9 mouse cellular contexts compared by ENCODE assay signal in genomic region chr7:67910947-67911346, GRCm38 (mm10). TPM values are rescaled to one million over a fixed set of nuclear protein-coding genes. Genes with fewer than 3 reads are reported as not detected.
A peak's percentile ranks its signal among the peaks of the same experiment; 100 is the strongest.
DNase-seq lines count a peak whose midpoint lies in the region; ATAC-seq and TF ChIP-seq lines count a peak whose summit lies in the region.
"Had no signal": no experiment of that assay in that cellular context is flagged by ENCODE, and none has a peak within 500 bp of the region (broad histone marks: within the 10 kb centered on the region; RNA-seq: fewer than 3 reads in every experiment).

No protein-coding gene starts in this region.

- H3K27ac ChIP-seq in heart, embryonic 13.5 days (replicated peaks), result peak overlapping the region; percentile 84
- no peak overlapping the region for H3K27ac ChIP-seq in heart, adult 2 months
- peak overlapping the region; percentile 63 for H3K27ac ChIP-seq in embryonic facial prominence, embryonic 11.5 days (replicated peaks; ENCODE audit: low read depth, low read length)
- peak overlapping the region; percentile 9; the same call in 1 of the 2 replicates for H3K27ac ChIP-seq in midbrain, embryonic 15.5 days
- H3K27ac ChIP-seq in thymus, adult 2 months (ENCODE audit: control insufficient read depth, insufficient read depth, low read length), result no peak overlapping the region

- H3K4me2 ChIP-seq in heart, embryonic 13.5 days, result peak overlapping the region; percentile 59
- H3K4me2 ChIP-seq in embryonic facial prominence, embryonic 11.5 days (ENCODE audit: low read depth, low read length), result no peak overlapping the region
- peak overlapping the region; percentile 32 for H3K4me2 ChIP-seq in midbrain, embryonic 15.5 days

- no peak for DNase-seq in heart, adult 2 months
- DNase-seq in embryonic facial prominence, embryonic 11.5 days (ENCODE audit: low spot score), result peak; percentile 61
- peak; percentile 16 for DNase-seq in hindlimb bud, embryonic 11.5 days (ENCODE audit: extremely low spot score, low read depth, low spot score)
- DNase-seq in urinary bladder, adult 2 months (ENCODE audit: low spot score), result no peak
- no peak for DNase-seq in thymus, adult 2 months
- DNase-seq: cerebellum, postnatal 36 days had no signal

- H3K9me3 ChIP-seq in heart, embryonic 13.5 days, result no peaks in the 10 kb centered on the region
- no peaks in the 10 kb centered on the region for H3K9me3 ChIP-seq in embryonic facial prominence, embryonic 11.5 days (replicated peaks; ENCODE audit: control insufficient read depth, low read length)
- no peaks in the 10 kb centered on the region for H3K9me3 ChIP-seq in midbrain, embryonic 15.5 days

- H3K4me3 ChIP-seq in heart, embryonic 13.5 days, result peak overlapping the region; percentile 17; the same call in 1 of the 2 replicates
- H3K4me3 ChIP-seq in heart, adult 2 months, result no peak overlapping the region
- H3K4me3 ChIP-seq in embryonic facial prominence, embryonic 11.5 days (ENCODE audit: low read depth, low read length), result no peak overlapping the region
- H3K4me3 ChIP-seq in midbrain, embryonic 15.5 days, result 0 out of 2 replicates have a peak overlapping the region, but pooled peaks have one; percentile 0
- no peak overlapping the region for H3K4me3 ChIP-seq in thymus, adult 2 months (ENCODE audit: control insufficient read depth, insufficient read depth, low read length)

- intact Hi-C loops in heart, adult 2 months (cut with DNase I), result no loop called here

- no peaks in the 10 kb centered on the region for H3K27me3 ChIP-seq in heart, embryonic 13.5 days (replicated peaks)
- H3K27me3 ChIP-seq in heart, adult 2 months (ENCODE audit: control insufficient read depth, insufficient read depth, low read length), result no peaks in the 10 kb centered on the region
- no peaks in the 10 kb centered on the region for H3K27me3 ChIP-seq in embryonic facial prominence, embryonic 11.5 days (ENCODE audit: control insufficient read depth, insufficient read depth, low read length)
- H3K27me3 ChIP-seq in midbrain, embryonic 15.5 days (replicated peaks), result no peaks in the 10 kb centered on the region
- H3K27me3 ChIP-seq in thymus, adult 2 months (ENCODE audit: control insufficient read depth, insufficient read depth, low read length), result no peaks in the 10 kb centered on the region; the same call in 1 of the 2 replicates

- ATAC-seq in heart, embryonic 13.5 days (ENCODE audit: extremely low read depth, insufficient number of reproducible peaks, low FRiP score, low TSS enrichment), result no peak
- ATAC-seq in embryonic facial prominence, embryonic 11.5 days (replicated peaks; ENCODE audit: insufficient number of reproducible peaks, low FRiP score, low TSS enrichment, low read depth), result no peak
- no peak for ATAC-seq in midbrain, embryonic 15.5 days (replicated peaks)
- no peak for ATAC-seq in CD4-positive, CD25-positive, alpha-beta regulatory T cell, adult 4 months

- no peaks in the 10 kb centered on the region for H3K36me3 ChIP-seq in heart, embryonic 13.5 days
- no peaks in the 10 kb centered on the region for H3K36me3 ChIP-seq in heart, adult 2 months (ENCODE audit: control insufficient read depth, insufficient read depth, low read length)
- no peaks in the 10 kb centered on the region for H3K36me3 ChIP-seq in embryonic facial prominence, embryonic 11.5 days (replicated peaks; ENCODE audit: control insufficient read depth, insufficient read depth, low read depth, low read length)
- no peaks in the 10 kb centered on the region for H3K36me3 ChIP-seq in midbrain, embryonic 15.5 days (replicated peaks)
- no peaks in the 10 kb centered on the region for H3K36me3 ChIP-seq in thymus, adult 2 months (ENCODE audit: control insufficient read depth, insufficient read depth, low read length)

- WGBS in heart, embryonic 13.5 days, result 24% methylated on average over 3 of the region's 3 CpGs
- 35% methylated on average over 3 of the region's 3 CpGs for WGBS in heart, adult 2 months
- WGBS in embryonic facial prominence, embryonic 11.5 days, result 18% methylated on average over 3 of the region's 3 CpGs
- WGBS in midbrain, embryonic 15.5 days, result 32% methylated on average over 3 of the region's 3 CpGs
- 73% methylated on average over 3 of the region's 3 CpGs for WGBS in thymus, adult 2 months

- H3K79me2 ChIP-seq in heart, adult 2 months (replicated peaks; ENCODE audit: control insufficient read depth, insufficient read depth, low read length), result no peaks in the 10 kb centered on the region

- no peak for TF ChIP-seq CTCF in heart, adult 2 months (IDR thresholded peaks at IDR 0.05)
- TF ChIP-seq CTCF in thymus, adult 2 months (IDR thresholded peaks at IDR 0.05; ENCODE audit: borderline replicate concordance, control insufficient read depth, extremely low read depth, insufficient read depth, low read length, poor library complexity), result no peak

- TF ChIP-seq POLR2A in heart, adult 2 months (IDR thresholded peaks at IDR 0.05; ENCODE audit: insufficient read depth, low read depth, low read length), result no peak
- TF ChIP-seq POLR2A in thymus, adult 2 months (IDR thresholded peaks at IDR 0.05; ENCODE audit: control insufficient read depth, extremely low read depth, insufficient read depth, low read length, poor library complexity), result no peak

- TF ChIP-seq EP300 in heart, adult 2 months (IDR thresholded peaks at IDR 0.05; ENCODE audit: insufficient read depth, low read depth, low read length), result no peak

- H3K9ac ChIP-seq in heart, embryonic 13.5 days, result peak overlapping the region; percentile 65; the same call in 1 of the 2 replicates
- H3K9ac ChIP-seq in heart, adult 2 months (ENCODE audit: low read depth, low read length), result no peak overlapping the region
- peak overlapping the region; percentile 35 for H3K9ac ChIP-seq in embryonic facial prominence, embryonic 11.5 days (replicated peaks; ENCODE audit: low read length)
- no peak overlapping the region for H3K9ac ChIP-seq in midbrain, embryonic 15.5 days

- H3K4me1 ChIP-seq in heart, embryonic 13.5 days, result peaks cover 39% of the 10 kb centered on the region
- H3K4me1 ChIP-seq in heart, adult 2 months (ENCODE audit: control insufficient read depth, insufficient read depth, low read length), result no peaks in the 10 kb centered on the region; the same call in 1 of the 2 replicates
- no peaks in the 10 kb centered on the region for H3K4me1 ChIP-seq in embryonic facial prominence, embryonic 11.5 days (ENCODE audit: control insufficient read depth, insufficient read depth, low read length)
- no peaks in the 10 kb centered on the region for H3K4me1 ChIP-seq in midbrain, embryonic 15.5 days
- H3K4me1 ChIP-seq in thymus, adult 2 months (replicated peaks; ENCODE audit: control insufficient read depth, insufficient read depth, low read length), result no peaks in the 10 kb centered on the region

RNA-seq across cellular contexts. Expression of gene Igf1r, which starts 41.7 kb away (rescaled TPM):
- polyA plus RNA-seq in heart, embryonic 13.5 days (2015; fragmentation: Nextera tagmentation; extraction: Ambion mirVana), result 15.0 and 15.2 TPM in 2 replicates
- total RNA-seq in heart, adult 2 months (2021), result 10 to 100 TPM; 12.3 to 14.4 TPM
- polyA plus RNA-seq in heart, adult 2 months (2012; rRNA removed), result 5.6 and 7.7 TPM in 2 replicates
- 19.4 and 20.2 TPM in 2 replicates for polyA plus RNA-seq in embryonic facial prominence, embryonic 11.5 days (2014; fragmentation: Nextera tagmentation; extraction: Ambion mirVana)
- polyA plus RNA-seq in midbrain, embryonic 15.5 days (2015; fragmentation: Nextera tagmentation; extraction: Ambion mirVana), result 27.1 and 27.8 TPM in 2 replicates
- polyA plus RNA-seq in urinary bladder, adult 2 months (2012; rRNA removed), result 20.1 and 25.4 TPM in 2 replicates
- 9.0 and 9.2 TPM in 2 replicates for polyA plus RNA-seq in thymus, adult 2 months (2012; rRNA removed)
- polyA plus RNA-seq in CD4-positive, CD25-positive, alpha-beta regulatory T cell, adult 4 months (2017; shearing (Covaris generic)), result 10 to 100 TPM; 20.0 to 30.4 TPM

Comparison
In these comparisons a context has a peak if more than half of its experiments do, and no peak if none do; other contexts are left out.
1. H3K27ac ChIP-seq: peak in heart, embryonic 13.5 days (single experiment), embryonic facial prominence, embryonic 11.5 days (single experiment) and midbrain, embryonic 15.5 days (single experiment); none in heart, adult 2 months (single experiment) and thymus, adult 2 months (single experiment).
2. H3K4me3 ChIP-seq: peak in heart, embryonic 13.5 days (single experiment) and midbrain, embryonic 15.5 days (single experiment); none in heart, adult 2 months (single experiment), embryonic facial prominence, embryonic 11.5 days (single experiment) and thymus, adult 2 months (single experiment).
3. H3K9ac ChIP-seq: peak in heart, embryonic 13.5 days (single experiment) and embryonic facial prominence, embryonic 11.5 days (single experiment); none in heart, adult 2 months (single experiment) and midbrain, embryonic 15.5 days (single experiment).
4. DNase-seq: peak in embryonic facial prominence, embryonic 11.5 days (single experiment) and hindlimb bud, embryonic 11.5 days (single experiment); none in heart, adult 2 months (0 of 2), urinary bladder, adult 2 months (single experiment) and thymus, adult 2 months (single experiment).